Mouse (Mus musculus): Measurements from ENCODE around the gene Fez2. TPM values are rescaled to one million over a fixed set of nuclear protein-coding genes. Genes with fewer than 3 reads are reported as not detected.

Gene Fez2
- polyA plus RNA-seq (2012; rRNA removed), result 33.6 and 41.2 TPM in 2 replicates

GRCm38 (mm10) chr17:78417381-78418281, at the start of gene Fez2:
Fez2 (minus strand) TSS chr17:78418152.

Other genes with a start within 250 kb of the Fez2 start
- gene Crim1, start 217.9 kb downstream of the Fez2 start, polyA plus RNA-seq (2012; rRNA removed), result 9.0 and 12.2 TPM in 2 replicates
- gene Vit, start 89.9 kb upstream of the Fez2 start, polyA plus RNA-seq (2012; rRNA removed), result 7.9 and 8.5 TPM in 2 replicates

Measured in central nervous system, embryonic 11.5 days (tissue).